Mouse (Mus musculus) CD8-positive naive resting alpha-beta T cell, adult 2 months (primary cell): ENCODE measurements around the gene Cryga.
"Not testable (repeated sequence)": the region's sequence is repeated elsewhere in the genome, so short reads cannot be mapped to it uniquely, and the experiment has no call there.

Experiments
- DNase-seq, 2 experiments: peaks; one replicate each; pipeline ENCODE4 v3.0.0; 2022; ENCODE audit warnings: low read depth in 2 of 2, low spot score in 2 of 2

Gene Cryga

DNA sequence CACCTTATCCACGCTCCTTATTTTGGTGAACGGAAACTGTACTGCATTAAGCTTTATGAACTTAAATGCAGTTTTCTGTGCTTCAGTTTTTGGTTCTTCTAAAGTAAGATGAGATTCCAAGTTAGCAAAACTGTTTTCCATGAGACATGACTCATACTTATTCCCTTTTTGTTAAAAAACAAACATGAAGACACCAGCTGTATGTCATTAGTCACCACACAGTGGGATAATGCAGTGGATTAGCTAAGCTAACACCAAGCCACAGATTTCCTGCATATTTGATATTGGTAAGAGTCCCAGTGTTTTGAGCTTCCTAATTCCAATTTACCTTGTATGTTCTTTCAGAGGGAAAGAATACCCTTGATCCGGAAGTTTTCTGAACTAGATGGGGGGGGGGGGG lies 11.6 kb downstream of the Cryga start:
- no peak for DNase-seq

GRCm38 (mm10) chr1:65090370-65090769 lies 12.8 kb downstream of the Cryga start:
- no peak for DNase-seq

DNA sequence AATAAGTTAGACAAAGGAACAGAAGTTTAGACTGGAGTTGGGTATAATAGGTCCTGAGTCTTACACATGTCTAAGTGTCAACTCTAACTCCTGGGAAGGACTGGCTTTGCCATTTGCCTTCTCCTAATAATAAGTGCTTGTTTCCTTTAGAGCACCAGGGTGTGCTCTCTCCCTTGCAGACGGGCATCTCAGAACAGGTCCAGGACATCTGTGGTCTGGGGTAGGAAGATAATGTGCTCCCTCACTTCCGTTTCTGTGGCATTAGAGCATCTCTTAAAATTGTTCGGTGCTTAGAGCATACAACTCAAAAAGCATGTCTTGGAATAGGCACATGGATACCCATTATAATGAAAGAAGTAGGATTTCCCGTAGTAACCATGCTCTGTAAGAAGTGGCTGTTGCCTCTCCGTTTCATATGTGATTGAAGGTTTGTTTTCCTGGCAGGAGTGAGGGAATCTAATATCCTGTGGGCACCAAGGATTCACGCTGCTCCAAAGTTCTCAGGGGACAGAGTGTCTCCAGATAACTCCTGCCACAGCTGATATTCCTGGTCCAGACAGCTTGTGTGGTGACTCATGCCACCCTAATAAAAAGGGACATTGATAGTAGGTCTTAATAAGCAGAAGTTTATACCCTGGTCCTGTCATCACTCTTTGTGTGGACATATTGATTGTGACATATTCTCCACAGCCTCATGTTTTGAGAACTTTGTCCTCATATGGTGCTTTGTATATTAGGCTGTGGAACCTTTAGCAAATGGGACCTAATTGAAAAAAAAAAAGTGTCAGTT lies 14.4 kb downstream of the Cryga start:
- no peak for DNase-seq

- no peak for DNase-seq
Observed at GRCm38 (mm10) chr1:65082188-65082587, 21.0 kb downstream of the Cryga start, which contains the start of gene Crygb. Gene Crygb (minus strand): TSS chr1:65082288.

DNA sequence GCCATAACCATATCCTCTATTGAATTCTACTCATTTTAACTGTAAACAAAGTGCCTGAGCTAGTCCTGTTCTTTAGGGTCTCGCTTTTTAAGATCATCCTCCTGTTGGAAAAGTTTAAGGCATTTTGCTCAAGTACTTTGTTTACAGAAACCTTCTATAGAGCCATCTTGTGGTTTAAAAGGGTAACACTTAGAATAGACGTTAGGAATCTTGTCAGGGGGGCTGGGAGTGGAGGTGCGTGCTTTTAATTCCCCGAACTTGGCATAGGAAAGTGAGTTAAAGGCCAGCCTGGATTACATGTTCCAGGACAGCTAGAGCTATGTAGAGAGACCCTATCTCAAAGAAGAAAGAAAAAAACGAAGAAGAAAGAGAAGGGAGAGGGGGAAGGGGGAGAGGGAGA lies 27.6 kb downstream of the Cryga start:
- DNase-seq = no peak

DNA sequence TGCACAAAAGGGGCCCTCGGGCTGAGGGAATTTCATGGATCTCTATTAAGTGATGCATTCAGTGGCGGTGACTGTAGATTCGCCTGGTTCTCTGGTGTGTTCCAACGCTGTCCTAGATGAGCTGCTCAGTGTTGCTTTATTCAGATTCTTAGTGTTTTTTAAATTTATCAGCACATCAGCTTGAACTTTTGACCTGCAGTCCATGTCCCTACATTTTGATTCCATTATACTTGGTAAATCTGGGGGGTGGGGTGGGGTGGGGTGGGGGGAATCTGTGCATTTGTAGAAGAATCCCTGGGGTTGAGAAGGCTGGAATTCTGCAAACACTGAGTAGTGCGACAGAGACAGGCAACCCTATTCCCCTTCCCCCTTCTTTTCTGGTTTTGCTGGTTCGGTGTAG lies 29.6 kb downstream of the Cryga start, which contains the start of gene Crygc:
Crygc (minus strand) TSS at position 101 of the 400 bp plus-strand sequence.
- DNase-seq = no peak

DNA sequence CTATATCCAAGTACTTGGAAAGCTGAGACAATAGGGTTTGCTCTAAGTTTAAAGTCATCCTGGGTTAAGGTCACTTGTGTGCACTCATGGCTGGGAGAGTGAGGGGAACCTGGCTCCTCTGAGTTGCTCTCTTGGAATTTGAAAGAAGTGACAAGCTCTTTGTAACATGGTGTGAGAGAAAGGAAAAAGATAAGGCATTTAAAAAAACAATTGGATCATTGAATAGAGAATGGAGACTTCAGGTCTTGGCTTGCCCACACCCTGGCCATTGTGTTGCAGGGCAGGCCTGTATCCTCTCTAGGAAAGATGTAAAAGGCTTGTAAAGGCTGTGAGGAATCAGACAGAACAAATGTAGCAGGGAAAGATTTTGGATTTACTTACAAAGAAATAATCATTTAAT lies 35.3 kb downstream of the Cryga start:
- DNase-seq = no peak

DNA sequence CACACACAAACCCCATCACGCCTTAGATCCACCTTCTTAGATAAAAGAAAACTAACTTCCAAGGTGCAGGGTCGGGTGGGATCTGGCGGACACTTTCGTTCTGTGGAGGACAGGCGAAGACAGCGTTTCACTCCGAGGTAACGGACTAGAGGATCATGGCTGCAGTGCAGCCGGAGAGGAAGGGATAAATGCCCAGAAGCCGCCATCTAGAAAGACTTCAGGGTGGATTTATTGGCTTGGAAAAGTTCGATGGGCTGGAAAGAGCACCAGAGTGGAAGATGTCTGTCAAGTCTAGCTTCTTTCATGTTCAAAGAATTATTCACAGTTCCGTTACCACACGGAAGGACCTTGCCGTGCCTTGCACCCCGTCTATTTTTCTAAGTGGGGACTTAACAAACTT lies 39.0 kb downstream of the Cryga start:
- no peak for DNase-seq

DNA sequence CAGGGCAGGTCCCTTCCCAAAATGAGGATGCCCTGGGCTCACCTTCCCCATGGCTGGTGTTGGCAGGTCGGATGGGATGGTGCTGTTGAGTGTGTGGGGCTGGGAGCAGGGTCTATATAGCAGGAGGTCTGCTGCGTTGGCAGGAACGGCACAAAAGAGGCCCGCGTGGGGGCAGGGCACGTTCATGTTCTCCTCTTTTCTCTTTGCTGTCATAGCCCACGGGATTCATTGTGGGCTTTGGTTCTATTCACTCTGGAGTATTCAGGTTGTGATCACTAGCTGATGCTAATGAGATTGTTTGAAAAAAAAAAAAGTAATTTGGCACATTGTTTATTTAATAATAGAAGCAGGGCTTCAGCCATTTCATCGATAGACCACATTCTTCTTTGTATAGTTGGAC lies 39.8 kb downstream of the Cryga start, which contains the start of gene Crygd:
Crygd (minus strand) TSS at position 101 of the 400 bp plus-strand sequence.
- no peak for DNase-seq

DNA sequence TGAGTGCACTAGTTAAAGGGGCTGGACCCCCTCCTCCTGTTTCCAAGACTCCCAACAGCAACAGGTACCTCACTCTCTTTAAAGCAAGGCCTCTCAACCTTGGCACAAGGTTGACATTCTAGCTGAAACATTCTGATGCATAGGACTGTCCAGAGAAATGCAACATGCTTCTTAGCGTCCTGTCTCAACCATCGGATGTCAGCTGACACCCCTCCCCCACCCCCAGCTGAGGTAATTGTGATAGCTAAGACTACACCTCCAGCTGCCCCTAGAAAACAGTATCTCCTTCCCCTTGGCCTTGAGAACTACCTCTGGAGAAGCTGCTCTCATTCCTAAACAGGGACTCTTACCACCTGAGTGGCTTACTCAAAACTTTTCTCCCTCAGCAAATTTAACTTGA lies 51.0 kb downstream of the Cryga start:
- no peak for DNase-seq

- no peak for DNase-seq
Observed at GRCm38 (mm10) chr1:65051696-65052095, 51.5 kb downstream of the Cryga start.

GRCm38 (mm10) chr1:65050952-65051351 lies 52.2 kb downstream of the Cryga start, which contains the start of gene Cryge:
Gene Cryge (minus strand): TSS chr1:65051149.
- not testable (repeated sequence) for DNase-seq
